Mouse (Mus musculus) adrenal gland, adult 8-10 months (tissue): ENCODE measurements around the gene Igfbp2. TPM values are rescaled to one million over a fixed set of nuclear protein-coding genes. Genes with fewer than 3 reads are reported as not detected.

Source experiments
- DNase-seq: peaks from one replicate; pipeline ENCODE4 v3.0.0; 2022
- total RNA-seq, 4 experiments: library from RNA; stranded (reverse); gene quantifications; 2 replicates each; pipeline ENCODE4 v1.2.4; 2022

Gene Igfbp2
- 1 to 10 TPM; 2.4 to 4.0 (median 2.6) TPM for total RNA-seq

- peak; percentile 21 for DNase-seq
Measured at GRCm38 (mm10) chr1:72823751-72824706, at the start of gene Igfbp2. Igfbp2 (plus strand) TSS chr1:72824503.

- no peak for DNase-seq
Measured at GRCm38 (mm10) chr1:72778789-72779188, 45.5 kb upstream of the Igfbp2 start.

GRCm38 (mm10) chr1:72780720-72781119 lies 43.6 kb upstream of the Igfbp2 start:
- no peak for DNase-seq

- DNase-seq = no peak
Measured at GRCm38 (mm10) chr1:72783341-72783740, 41.0 kb upstream of the Igfbp2 start.

- no peak for DNase-seq
Measured at GRCm38 (mm10) chr1:72784018-72784417, 40.3 kb upstream of the Igfbp2 start.

GRCm38 (mm10) chr1:72790670-72791069 lies 33.6 kb upstream of the Igfbp2 start:
- DNase-seq = no peak

- DNase-seq = no peak
Measured at GRCm38 (mm10) chr1:72791743-72792142, 32.6 kb upstream of the Igfbp2 start.

- DNase-seq = no peak
Measured at GRCm38 (mm10) chr1:72792262-72792661, 32.0 kb upstream of the Igfbp2 start.

- DNase-seq = no peak
Measured at GRCm38 (mm10) chr1:72793230-72793629, 31.1 kb upstream of the Igfbp2 start.

- DNase-seq = no peak
Measured at GRCm38 (mm10) chr1:72796128-72796527, 28.2 kb upstream of the Igfbp2 start.

GRCm38 (mm10) chr1:72797102-72797665 lies 27.1 kb upstream of the Igfbp2 start:
- DNase-seq = no peak

GRCm38 (mm10) chr1:72798441-72798840 lies 25.9 kb upstream of the Igfbp2 start:
- no peak for DNase-seq

GRCm38 (mm10) chr1:72804031-72804430 lies 20.3 kb upstream of the Igfbp2 start:
- no peak for DNase-seq

GRCm38 (mm10) chr1:72805037-72805436 lies 19.3 kb upstream of the Igfbp2 start:
- DNase-seq = no peak

- no peak for DNase-seq
Measured at GRCm38 (mm10) chr1:72805476-72806043, 18.7 kb upstream of the Igfbp2 start.

- no peak for DNase-seq
Measured at GRCm38 (mm10) chr1:72806044-72806584, 18.2 kb upstream of the Igfbp2 start.

- DNase-seq = no peak
Measured at GRCm38 (mm10) chr1:72809304-72809703, 15.0 kb upstream of the Igfbp2 start.

GRCm38 (mm10) chr1:72809951-72810675 lies 14.2 kb upstream of the Igfbp2 start:
- DNase-seq = no peak

- no peak for DNase-seq
Measured at GRCm38 (mm10) chr1:72811061-72811460, 13.2 kb upstream of the Igfbp2 start.

- DNase-seq = no peak
Measured at GRCm38 (mm10) chr1:72813089-72813638, 11.1 kb upstream of the Igfbp2 start.

- DNase-seq = no peak
Measured at GRCm38 (mm10) chr1:72813639-72814403, 10.5 kb upstream of the Igfbp2 start.
